Mouse (Mus musculus) heart, postnatal 0 days (tissue): Measurements from ENCODE around the gene Npepps. TPM values are rescaled to one million over a fixed set of nuclear protein-coding genes. Genes with fewer than 3 reads are reported as not detected.
"Not testable (repeated sequence)": the region's sequence is repeated elsewhere in the genome, so short reads cannot be mapped to it uniquely, and the experiment has no call there.

Source experiments
- ATAC-seq: fragments of 200-750 bp; cut with Nextera tagmentation; 2 replicates; pipeline ENCODE4 v1.8.0; 2017; ENCODE audit warnings: low read depth, moderate number of reproducible peaks, moderate library complexity; ENCODE audit not compliant: insufficient read depth
- DNase-seq: peaks from one replicate; pipeline ENCODE4 v3.0.0-alpha.2; 2016; ENCODE audit warnings: low spot score
- H3K27ac ChIP-seq: fragments of 300-500 bp; sonication (generic); 2 replicates; pipeline ENCODE4 v1.5.1; 2014; ENCODE audit warnings: low read depth, mild to moderate bottlenecking
- H3K27me3 ChIP-seq: fragments of 300-500 bp; sonication (generic); 2 replicates; pipeline ENCODE4 v1.6.1; 2014; ENCODE audit warnings: low read length, mixed read lengths; ENCODE audit not compliant: control insufficient read depth, insufficient read depth
- H3K36me3 ChIP-seq: fragments of 300-500 bp; sonication (generic); replicated peaks from 2 replicates; pipeline ENCODE4 v1.6.1; 2014; ENCODE audit warnings: low read length, mixed read lengths; ENCODE audit not compliant: control insufficient read depth, insufficient read depth
- H3K4me1 ChIP-seq: fragments of 300-500 bp; sonication (generic); 2 replicates; pipeline ENCODE4 v1.6.1; 2014; ENCODE audit warnings: antibody characterized with exemption; ENCODE audit not compliant: control insufficient read depth, insufficient read depth
- H3K4me2 ChIP-seq: fragments of 300-500 bp; sonication (generic); 2 replicates; pipeline ENCODE4 v1.6.1; 2014; ENCODE audit warnings: low read depth, mild to moderate bottlenecking, low read length, moderate library complexity
- H3K4me3 ChIP-seq: fragments of 300-500 bp; sonication (generic); 2 replicates; pipeline ENCODE4 v1.5.1; 2014; ENCODE audit warnings: low read depth, low read length
- H3K9ac ChIP-seq: fragments of 300-500 bp; sonication (generic); replicated peaks from 2 replicates; pipeline ENCODE4 v1.6.1; 2014; ENCODE audit warnings: low read depth, low read length, mixed read lengths
- H3K9me3 ChIP-seq: fragments of 300-500 bp; sonication (generic); replicated peaks from 2 replicates; pipeline ENCODE4 v1.6.1; 2016; ENCODE audit warnings: low read length; ENCODE audit not compliant: control insufficient read depth
- CTCF ChIP-seq: IDR thresholded peaks from 2 replicates; pipeline ENCODE4 v1.5.1; 2016; ENCODE audit warnings: antibody characterized with exemption, control low read depth, low read depth
- EP300 ChIP-seq: IDR thresholded peaks from 2 replicates; pipeline ENCODE4 v1.6.1; 2016; ENCODE audit warnings: antibody characterized with exemption, low read depth
- WGBS: fragments of 180-500 bp; shearing (Covaris S2); extraction: QIAGEN DNeasy Blood & Tissue Kit; methylation state at CpG from one replicate; pipeline ENCODE4 v1.1.7; 2014; 5-methylcytosine and 5-hydroxymethylcytosine counted together
- polyA plus RNA-seq: library from polyadenylated mRNA; unstranded; fragments of >200 nt; fragmentation: Nextera tagmentation; extraction: Ambion mirVana; gene quantifications from 2 replicates; pipeline ENCODE4 v1.2.1, GENCODE M21; 2015
- total RNA-seq: library from RNA; depleted of rRNA; stranded (reverse); fragments of >200 nt; gene quantifications from 2 replicates; pipeline ENCODE4 v1.2.3, GENCODE M21; 2014; ENCODE audit warnings: low replicate concordance; rRNA removed

Gene Npepps
- total RNA-seq (28.1 and 45.8 TPM in 2 replicates), polyA plus RNA-seq (54.8 and 56.0 TPM in 2 replicates)

- Histone ChIP-seq H3K27me3 (no peaks in the 10 kb centered on the region), H3K4me3 (peak within 1 kb of the TSS; percentile 83), H3K9me3 (no peaks in the 10 kb centered on the region), H3K9ac (peak within 1 kb of the TSS; percentile 95), H3K4me1 (peaks cover 4% of the 10 kb centered on the region; the same call in 1 of the 2 replicates), H3K27ac (peak within 1 kb of the TSS; percentile 95), H3K4me2 (peak within 1 kb of the TSS; percentile 79), H3K36me3 (no peaks in the 10 kb centered on the region)
- DNase-seq (peak; percentile 70), ATAC-seq (peak; percentile 64)
- TF ChIP-seq CTCF (no peak), EP300 (0 out of 2 replicates have a peak, but pooled peaks have one; percentile 23)
- WGBS: under 1% methylated on average over 46 of the region's 83 CpGs
Measured at GRCm38 (mm10) chr11:97280216-97280861, at the start of gene Npepps. TSS of gene Npepps (minus strand) at chr11:97280638.

- Histone ChIP-seq H3K4me2 (no peak overlapping the region), H3K4me3 (no peak overlapping the region), H3K4me1 (no peaks in the 10 kb centered on the region), H3K27ac (no peak overlapping the region), H3K27me3 (no peaks in the 10 kb centered on the region), H3K9ac (no peak overlapping the region), H3K36me3 (peaks cover 62% of the 10 kb centered on the region), H3K9me3 (no peaks in the 10 kb centered on the region)
- no peak for TF ChIP-seq EP300
- peak; percentile 96 for TF ChIP-seq CTCF
- WGBS: 17% methylated on average over 9 of the region's 9 CpGs
- DNase-seq (peak; percentile 67), ATAC-seq (no peak; the same call in 1 of the 2 replicates)
Measured at GRCm38 (mm10) chr11:97328148-97328547, 47.7 kb upstream of the Npepps start.

GRCm38 (mm10) chr11:97325224-97325623 is 44.8 kb upstream of the Npepps start:
- Histone ChIP-seq H3K4me1 (no peaks in the 10 kb centered on the region), H3K4me2 (no peak overlapping the region), H3K9me3 (no peaks in the 10 kb centered on the region), H3K27ac (no peak overlapping the region), H3K9ac (no peak overlapping the region), H3K27me3 (no peaks in the 10 kb centered on the region), H3K36me3 (peaks cover 67% of the 10 kb centered on the region), H3K4me3 (no peak overlapping the region)
- no peak for ATAC-seq
- no peak for DNase-seq
- no peak for TF ChIP-seq EP300
- peak; percentile 23; the same call in 1 of the 2 replicates for TF ChIP-seq CTCF
- 64% methylated on average over 1 of the region's 1 CpGs for WGBS

GRCm38 (mm10) chr11:97321894-97322600 is 41.6 kb upstream of the Npepps start:
- peaks cover 43% of the 10 kb centered on the region for H3K36me3 ChIP-seq
- H3K27me3 ChIP-seq, H3K9ac ChIP-seq, H3K4me3 ChIP-seq, H3K4me1 ChIP-seq, H3K9me3 ChIP-seq, H3K27ac ChIP-seq, ATAC-seq, H3K4me2 ChIP-seq, DNase-seq: not testable (repeated sequence)
- 81% methylated on average over 8 of the region's 8 CpGs for WGBS

GRCm38 (mm10) chr11:97321197-97321596 is 40.8 kb upstream of the Npepps start:
- Histone ChIP-seq H3K4me2 (no peak overlapping the region), H3K9ac (no peak overlapping the region), H3K27me3 (no peaks in the 10 kb centered on the region), H3K4me3 (no peak overlapping the region), H3K27ac (no peak overlapping the region), H3K9me3 (no peaks in the 10 kb centered on the region), H3K36me3 (peaks cover 35% of the 10 kb centered on the region), H3K4me1 (peaks cover 6% of the 10 kb centered on the region)
- ATAC-seq (no peak), DNase-seq (no peak)
- WGBS: 92% methylated on average over 8 of the region's 8 CpGs
- TF ChIP-seq CTCF: no peak
- no peak for TF ChIP-seq EP300
